Mouse (Mus musculus) small intestine, adult 2 months (tissue): ENCODE data around the gene Nap1l1.

ENCODE experiments used
- CTCF ChIP-seq: fragments of 200-500 bp; IDR thresholded peaks from 2 replicates; pipeline ENCODE4 v1.5.1; 2012; ENCODE audit warnings: low read depth, mild to moderate bottlenecking, control low read depth, inconsistent platforms, low read length, moderate library complexity, mixed read lengths; ENCODE audit not compliant: insufficient replicate concordance, insufficient read length; ENCODE audit errors: extremely low read depth
- POLR2A ChIP-seq: fragments of 200-500 bp; IDR thresholded peaks from 2 replicates; pipeline ENCODE4 v1.6.1; 2012; ENCODE audit warnings: low read depth, mild to moderate bottlenecking, control low read depth, inconsistent platforms, low read length, moderate library complexity

- TF ChIP-seq CTCF (no peak), POLR2A (no peak)
Measured at GRCm38 (mm10) chr10:111452426-111452825, 20.6 kb upstream of the Nap1l1 start.
